Mouse (Mus musculus) cerebellum, postnatal 14 days (tissue): ENCODE data around the gene Dhx15.

Experiments
- DNase-seq, 2 experiments: peaks; one replicate each; pipeline ENCODE4 v3.0.0; 2021; ENCODE audit warnings: mixed read lengths in 2 of 2

Gene Dhx15

GRCm38 (mm10) chr5:52141936-52142335, 48.4 kb downstream of the Dhx15 start:
- no peak for DNase-seq

GRCm38 (mm10) chr5:52138819-52139218, 51.5 kb downstream of the Dhx15 start:
- DNase-seq: no peak

- no peak for DNase-seq
These were observed 52.2 kb downstream of the Dhx15 start for GRCm38 (mm10) chr5:52138134-52138533.

GRCm38 (mm10) chr5:52135460-52136141, 54.7 kb downstream of the Dhx15 start:
- no peak for DNase-seq

- no peak for DNase-seq
These were observed 57.5 kb downstream of the Dhx15 start for GRCm38 (mm10) chr5:52132840-52133239.

- DNase-seq: peak; percentile 59 to 70
These were observed 58.2 kb downstream of the Dhx15 start for GRCm38 (mm10) chr5:52132092-52132491.

GRCm38 (mm10) chr5:52131389-52131788, 58.9 kb downstream of the Dhx15 start:
- DNase-seq: no peak

- DNase-seq: no peak
These were observed 59.8 kb downstream of the Dhx15 start for GRCm38 (mm10) chr5:52130496-52130895.

- DNase-seq: no peak
These were observed 64.1 kb downstream of the Dhx15 start for GRCm38 (mm10) chr5:52126263-52126662.

GRCm38 (mm10) chr5:52125854-52126253, 64.5 kb downstream of the Dhx15 start:
- DNase-seq: no peak

GRCm38 (mm10) chr5:52122146-52122545, 68.2 kb downstream of the Dhx15 start:
- no peak for DNase-seq

GRCm38 (mm10) chr5:52119822-52120221, 70.5 kb downstream of the Dhx15 start:
- peak; percentile 18 to 51 for DNase-seq

- no peak for DNase-seq
These were observed 71.1 kb downstream of the Dhx15 start for GRCm38 (mm10) chr5:52119192-52119591.

- DNase-seq: no peak
These were observed 72.5 kb downstream of the Dhx15 start for GRCm38 (mm10) chr5:52117829-52118228.

- peak; percentile 64 to 77 for DNase-seq
These were observed 73.9 kb downstream of the Dhx15 start for GRCm38 (mm10) chr5:52116404-52116803.

GRCm38 (mm10) chr5:52115821-52116317, 74.4 kb downstream of the Dhx15 start:
- peak; percentile 91 to 92 for DNase-seq

- DNase-seq: peak; percentile 65 to 76
These were observed 75.4 kb downstream of the Dhx15 start for GRCm38 (mm10) chr5:52114751-52115451.

GRCm38 (mm10) chr5:52113851-52114731, 76.2 kb downstream of the Dhx15 start:
- DNase-seq: peak; percentile 46 to 49

- peak; percentile 54 to 61 for DNase-seq
These were observed 77.1 kb downstream of the Dhx15 start for GRCm38 (mm10) chr5:52112953-52113841.

GRCm38 (mm10) chr5:52112191-52112760, 78.0 kb downstream of the Dhx15 start:
- DNase-seq: no peak

- peak; percentile 35 to 37 for DNase-seq
These were observed 79.3 kb downstream of the Dhx15 start for GRCm38 (mm10) chr5:52110808-52111663.
